12 mouse cellular contexts compared by ENCODE assay signal in the genomic region with DNA sequence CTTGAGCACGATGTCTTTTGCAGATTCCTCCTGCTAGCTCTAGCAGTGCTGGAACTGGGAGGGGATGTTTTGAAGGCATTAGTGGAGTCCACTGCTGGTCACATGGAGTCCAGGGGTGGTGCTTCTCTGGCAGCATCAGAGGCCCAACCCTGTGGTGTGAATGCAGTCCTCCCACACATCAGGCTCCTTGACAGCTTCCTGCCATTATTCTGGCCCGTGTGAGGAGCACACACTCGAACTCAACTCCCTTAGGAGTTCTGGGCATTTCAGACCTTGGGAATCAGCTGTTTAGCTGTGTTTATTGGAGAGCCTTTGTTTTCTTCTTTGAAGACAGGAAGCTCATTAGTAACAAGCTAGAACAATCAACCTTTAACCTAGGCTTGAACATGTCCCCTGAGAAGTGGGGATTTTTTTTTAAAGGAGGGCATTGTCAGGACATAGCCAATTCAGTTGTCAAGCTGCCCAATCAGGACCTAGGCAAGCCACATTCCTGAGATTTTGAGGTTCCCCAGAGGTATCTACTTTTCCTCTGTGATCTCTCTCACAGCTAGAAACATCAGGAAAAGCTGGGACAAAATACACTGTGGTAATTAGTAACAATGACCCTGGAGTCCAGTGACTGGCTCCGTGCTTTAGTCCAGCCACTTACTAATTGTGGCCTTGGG.
DNase-seq lines count a peak whose midpoint lies in the region; ATAC-seq lines count a peak whose summit lies in the region.
"Had no signal": no experiment of that assay in that cellular context is flagged by ENCODE, and none has a peak within 500 bp of the region (broad histone marks: within the 10 kb centered on the region; RNA-seq: fewer than 3 reads in every experiment).

No protein-coding gene starts in this region.

- H3K4me1 ChIP-seq in hindbrain, embryonic 10.5 days (replicated peaks), result peaks cover 13% of the 10 kb centered on the region
- H3K4me1 ChIP-seq in hindbrain, embryonic 16.5 days (ENCODE audit: control insufficient read depth, insufficient read depth, low read depth, low read length), result no peaks in the 10 kb centered on the region
- 0 out of 2 replicates have a peak, but pooled peaks cover 3% of the 10 kb centered on the region for H3K4me1 ChIP-seq in kidney, embryonic 15.5 days
- H3K4me1 ChIP-seq: embryonic facial prominence, embryonic 15.5 days; megakaryocyte, embryonic 14.5 days; stomach, embryonic 15.5 days had no signal

- H3K27ac ChIP-seq in hindbrain, embryonic 10.5 days, result peak overlapping the region; percentile 40; the same call in 1 of the 2 replicates
- no peak overlapping the region for H3K27ac ChIP-seq in hindbrain, embryonic 16.5 days (ENCODE audit: low read depth, low read length)
- no peak overlapping the region for H3K27ac ChIP-seq in kidney, embryonic 15.5 days
- H3K27ac ChIP-seq: embryonic facial prominence, embryonic 15.5 days; stomach, embryonic 15.5 days had no signal

- no peak overlapping the region for H3K4me2 ChIP-seq in hindbrain, embryonic 16.5 days (ENCODE audit: low read length)
- H3K4me2 ChIP-seq in kidney, embryonic 15.5 days, result no peak overlapping the region
- H3K4me2 ChIP-seq: embryonic facial prominence, embryonic 15.5 days; stomach, embryonic 15.5 days had no signal

- H3K27me3 ChIP-seq in hindbrain, embryonic 10.5 days (ENCODE audit: insufficient read depth, poor library complexity, severe bottlenecking), result no peaks in the 10 kb centered on the region
- no peaks in the 10 kb centered on the region for H3K27me3 ChIP-seq in hindbrain, embryonic 16.5 days (replicated peaks; ENCODE audit: control insufficient read depth, insufficient read depth, low read length)
- no peaks in the 10 kb centered on the region for H3K27me3 ChIP-seq in kidney, embryonic 15.5 days
- H3K27me3 ChIP-seq: CH12.LX; embryonic facial prominence, embryonic 15.5 days; stomach, embryonic 15.5 days had no signal

- no peak overlapping the region for H3K9ac ChIP-seq in hindbrain, embryonic 16.5 days (ENCODE audit: low read depth, low read length)
- H3K9ac ChIP-seq in kidney, embryonic 15.5 days, result no peak overlapping the region
- H3K9ac ChIP-seq: embryonic facial prominence, embryonic 15.5 days; stomach, embryonic 15.5 days had no signal

- H3K9me3 ChIP-seq in hindbrain, embryonic 10.5 days, result no peaks in the 10 kb centered on the region
- no peaks in the 10 kb centered on the region for H3K9me3 ChIP-seq in hindbrain, embryonic 16.5 days (ENCODE audit: control insufficient read depth, low read length)
- H3K9me3 ChIP-seq in kidney, embryonic 15.5 days (replicated peaks), result no peaks in the 10 kb centered on the region
- H3K9me3 ChIP-seq: embryonic facial prominence, embryonic 15.5 days; megakaryocyte, embryonic 14.5 days; stomach, embryonic 15.5 days had no signal

- DNase-seq in hindbrain, embryonic 10.5 days (ENCODE audit: low spot score), result peak; percentile 35
- DNase-seq in gastrocnemius, postnatal 36 days, result peak; percentile 21 to 53
- peak; percentile 29 to 62 for DNase-seq in lung, postnatal 4 days
- DNase-seq in ovary, adult 18-20 months (ENCODE audit: low spot score), result no peak
- DNase-seq in cerebellum, postnatal 36 days, result no peak

- no peak overlapping the region for H3K4me3 ChIP-seq in hindbrain, embryonic 10.5 days
- H3K4me3 ChIP-seq in hindbrain, embryonic 16.5 days (ENCODE audit: low read length), result no peak overlapping the region
- no peak overlapping the region for H3K4me3 ChIP-seq in kidney, embryonic 15.5 days (replicated peaks)
- H3K4me3 ChIP-seq: embryonic facial prominence, embryonic 15.5 days; stomach, embryonic 15.5 days had no signal

- 50% methylated on average over 4 of the region's 4 CpGs for WGBS in hindbrain, embryonic 10.5 days
- 52% methylated on average over 4 of the region's 4 CpGs for WGBS in hindbrain, embryonic 16.5 days
- WGBS in kidney, embryonic 15.5 days, result 26% methylated on average over 4 of the region's 4 CpGs

- no peak for ATAC-seq in hindbrain, embryonic 16.5 days
- ATAC-seq in kidney, embryonic 15.5 days (replicated peaks; ENCODE audit: low FRiP score), result peak; percentile 70; the same call in 1 of the 2 replicates
- no peak for ATAC-seq in frontal cortex, adult (ENCODE audit: low TSS enrichment)

- no peaks in the 10 kb centered on the region for H3K36me3 ChIP-seq in hindbrain, embryonic 10.5 days
- no peaks in the 10 kb centered on the region for H3K36me3 ChIP-seq in hindbrain, embryonic 16.5 days (ENCODE audit: control insufficient read depth, insufficient read depth, low read length)
- no peaks in the 10 kb centered on the region for H3K36me3 ChIP-seq in kidney, embryonic 15.5 days
- H3K36me3 ChIP-seq: embryonic facial prominence, embryonic 15.5 days; stomach, embryonic 15.5 days had no signal

- intact Hi-C loops in gastrocnemius, postnatal 36 days (cut with DNase I), result no loop called here

Comparison
In these comparisons a context has a peak if more than half of its experiments do, and no peak if none do; other contexts are left out.
1. DNase-seq: peak in hindbrain, embryonic 10.5 days (single experiment), gastrocnemius, postnatal 36 days (2 of 2) and lung, postnatal 4 days (2 of 2); none in ovary, adult 18-20 months (single experiment) and cerebellum, postnatal 36 days (0 of 2).